Mouse (Mus musculus): ENCODE measurements at regions not wholly inside any gene's neighbourhood (a gene's known extent, or its start where the extent isn't known, plus 50 kb on each side); places are given as distances from the start of the nearest gene placed in this dataset.
A peak's percentile ranks its signal among the peaks of the same experiment; 100 is the strongest.

GRCm38 (mm10) chr4:48833718-48834117, 170.4 kb downstream of the Cavin4 start:
- no peaks in the 10 kb centered on the region for H3K4me1 ChIP-seq (ENCODE audit: control insufficient read depth, insufficient read depth, low read length)

GRCm38 (mm10) chr4:48842777-48843214, 179.5 kb downstream of the Cavin4 start:
- Histone ChIP-seq H3K4me1 (ENCODE audit: control insufficient read depth, insufficient read depth, low read length) (no peaks in the 10 kb centered on the region), H3K4me3 (ENCODE audit: insufficient read depth, low read length) (no peak overlapping the region), H3K27ac (ENCODE audit: insufficient read depth, low read length) (no peak overlapping the region)
- TF ChIP-seq POLR2A (IDR thresholded peaks at IDR 0.05; ENCODE audit: low read depth, low read length): no peak
- TF ChIP-seq CTCF (IDR thresholded peaks at IDR 0.05; ENCODE audit: borderline replicate concordance, insufficient read depth, low read length): no peak

More at GRCm38 (mm10) chr4:48833718-48834117, 170.4 kb downstream of the Cavin4 start:
- Histone ChIP-seq H3K4me3 (ENCODE audit: insufficient read depth, low read length) (no peak overlapping the region), H3K27ac (ENCODE audit: insufficient read depth, low read length) (no peak overlapping the region)
- TF ChIP-seq POLR2A (IDR thresholded peaks at IDR 0.05; ENCODE audit: low read depth, low read length) (no peak), CTCF (IDR thresholded peaks at IDR 0.05; ENCODE audit: borderline replicate concordance, insufficient read depth, low read length) (no peak)

GRCm38 (mm10) chr4:48871105-48871504, 188.0 kb upstream of the Plppr1 start:
- no peak overlapping the region for H3K4me3 ChIP-seq (ENCODE audit: insufficient read depth, low read length)
- no peak overlapping the region for H3K27ac ChIP-seq (ENCODE audit: insufficient read depth, low read length)
- TF ChIP-seq CTCF (IDR thresholded peaks at IDR 0.05; ENCODE audit: borderline replicate concordance, insufficient read depth, low read length) (no peak), POLR2A (IDR thresholded peaks at IDR 0.05; ENCODE audit: low read depth, low read length) (no peak)
- no peaks in the 10 kb centered on the region for H3K4me1 ChIP-seq (ENCODE audit: control insufficient read depth, insufficient read depth, low read length)

DNA sequence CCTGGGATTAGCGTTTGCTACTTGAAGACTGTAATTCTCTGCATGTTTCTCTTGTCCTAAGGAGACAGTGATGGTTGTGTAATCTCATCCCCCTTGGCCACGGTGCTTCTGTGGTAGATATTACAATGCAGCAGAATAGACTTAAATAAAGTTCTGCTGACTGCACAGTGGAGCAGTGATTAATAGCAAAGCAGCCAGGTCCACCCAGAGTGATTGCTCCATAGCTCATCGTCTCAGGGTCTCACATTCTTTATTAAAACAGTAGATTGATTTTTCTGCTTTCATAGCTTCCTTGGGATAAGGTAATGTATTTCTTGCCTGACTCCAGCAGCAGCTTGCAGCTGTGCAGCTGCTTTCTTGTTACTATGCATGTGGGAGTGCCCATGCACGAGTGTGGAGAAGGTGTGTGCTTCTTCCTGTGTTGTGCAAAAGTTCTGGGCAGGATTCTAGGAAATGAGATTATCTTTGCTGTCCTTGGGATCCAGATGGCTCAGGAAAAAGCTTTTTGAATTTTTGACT, 169.9 kb upstream of the Plppr1 start:
- Histone ChIP-seq H3K4me3 (ENCODE audit: insufficient read depth, low read length) (no peak overlapping the region), H3K27ac (ENCODE audit: insufficient read depth, low read length) (no peak overlapping the region), H3K4me1 (ENCODE audit: control insufficient read depth, insufficient read depth, low read length) (no peaks in the 10 kb centered on the region)
- TF ChIP-seq CTCF (IDR thresholded peaks at IDR 0.05; ENCODE audit: borderline replicate concordance, insufficient read depth, low read length) (no peak), POLR2A (IDR thresholded peaks at IDR 0.05; ENCODE audit: low read depth, low read length) (no peak)

- H3K4me1 ChIP-seq (ENCODE audit: control insufficient read depth, insufficient read depth, low read length): peaks cover 5% of the 10 kb centered on the region; the same call in 1 of the 2 replicates
- no peak overlapping the region for H3K27ac ChIP-seq (ENCODE audit: insufficient read depth, low read length)
- TF ChIP-seq CTCF (IDR thresholded peaks at IDR 0.05; ENCODE audit: borderline replicate concordance, insufficient read depth, low read length): no peak
- TF ChIP-seq POLR2A (IDR thresholded peaks at IDR 0.05; ENCODE audit: low read depth, low read length): no peak
Measured at GRCm38 (mm10) chr4:48904551-48904950, 154.5 kb upstream of the Plppr1 start.

DNA sequence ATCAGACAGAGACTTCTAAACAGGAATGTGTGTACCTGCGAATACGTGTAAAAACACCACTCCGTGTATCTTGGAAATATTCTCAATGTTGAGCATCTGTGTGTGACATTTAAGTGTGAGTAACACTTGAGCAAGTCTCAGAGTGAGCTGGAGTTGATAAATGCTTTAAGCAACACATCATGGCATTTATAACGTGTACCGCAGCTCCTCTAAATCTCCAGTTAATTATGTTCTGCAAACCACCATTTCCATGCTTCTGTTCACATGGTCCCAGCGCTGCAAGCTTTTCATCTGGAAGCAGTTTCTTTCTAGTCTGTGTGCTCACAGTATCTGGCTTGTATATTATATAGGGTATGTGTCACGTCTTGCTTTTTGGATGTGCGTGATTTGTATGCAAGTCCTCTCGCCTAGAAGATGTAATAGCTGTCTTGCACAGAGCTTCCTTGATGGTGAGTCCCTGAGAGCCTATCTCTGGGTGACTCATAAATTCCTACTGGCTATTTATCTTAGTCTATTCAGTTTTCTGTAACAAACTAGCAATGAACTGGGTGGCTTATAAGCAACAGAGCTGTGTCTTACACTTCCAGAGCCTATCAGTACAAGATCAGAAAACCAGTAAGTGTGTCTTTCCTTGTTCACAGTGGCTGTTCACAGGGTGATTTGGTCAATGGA, 153.7 kb upstream of the Plppr1 start:
- peaks cover 5% of the 10 kb centered on the region; the same call in 1 of the 2 replicates for H3K4me1 ChIP-seq (ENCODE audit: control insufficient read depth, insufficient read depth, low read length)
- H3K27ac ChIP-seq (ENCODE audit: insufficient read depth, low read length): peak overlapping the region; percentile 26; the same call in 1 of the 2 replicates
- H3K4me3 ChIP-seq (ENCODE audit: insufficient read depth, low read length): no peak overlapping the region
- TF ChIP-seq POLR2A (IDR thresholded peaks at IDR 0.05; ENCODE audit: low read depth, low read length) (no peak), CTCF (IDR thresholded peaks at IDR 0.05; ENCODE audit: borderline replicate concordance, insufficient read depth, low read length) (no peak)

More at GRCm38 (mm10) chr4:48904551-48904950, 154.5 kb upstream of the Plppr1 start:
- no peak overlapping the region for H3K4me3 ChIP-seq (ENCODE audit: insufficient read depth, low read length)

GRCm38 (mm10) chr4:48909161-48909560, 149.9 kb upstream of the Plppr1 start:
- H3K4me1 ChIP-seq (ENCODE audit: control insufficient read depth, insufficient read depth, low read length): peaks cover 5% of the 10 kb centered on the region; the same call in 1 of the 2 replicates
- no peak for TF ChIP-seq POLR2A (IDR thresholded peaks at IDR 0.05; ENCODE audit: low read depth, low read length)
- H3K27ac ChIP-seq (ENCODE audit: insufficient read depth, low read length): no peak overlapping the region
- no peak overlapping the region for H3K4me3 ChIP-seq (ENCODE audit: insufficient read depth, low read length)

GRCm38 (mm10) chr4:48913301-48913700, 145.8 kb upstream of the Plppr1 start:
- Histone ChIP-seq H3K4me1 (ENCODE audit: control insufficient read depth, insufficient read depth, low read length) (no peaks in the 10 kb centered on the region), H3K27ac (ENCODE audit: insufficient read depth, low read length) (no peak overlapping the region), H3K4me3 (ENCODE audit: insufficient read depth, low read length) (no peak overlapping the region)
- TF ChIP-seq CTCF (IDR thresholded peaks at IDR 0.05; ENCODE audit: borderline replicate concordance, insufficient read depth, low read length): no peak
- TF ChIP-seq POLR2A (IDR thresholded peaks at IDR 0.05; ENCODE audit: low read depth, low read length): no peak

- Histone ChIP-seq H3K27ac (ENCODE audit: insufficient read depth, low read length) (no peak overlapping the region), H3K4me1 (ENCODE audit: control insufficient read depth, insufficient read depth, low read length) (no peaks in the 10 kb centered on the region), H3K4me3 (ENCODE audit: insufficient read depth, low read length) (no peak overlapping the region)
- TF ChIP-seq CTCF (IDR thresholded peaks at IDR 0.05; ENCODE audit: borderline replicate concordance, insufficient read depth, low read length) (no peak), POLR2A (IDR thresholded peaks at IDR 0.05; ENCODE audit: low read depth, low read length) (no peak)
Measured at GRCm38 (mm10) chr4:48924576-48925459, 134.3 kb upstream of the Plppr1 start.
